Mouse (Mus musculus) erythroblast, embryonic 14.5 days (primary cell): ENCODE data around the gene Hmcn2.

ENCODE experiments used
- GATA1 ChIP-seq: IDR thresholded peaks from 2 replicates; pipeline ENCODE4 v1.6.1; 2012; ENCODE audit warnings: low read length, inconsistent platforms, mixed read lengths
- TAL1 ChIP-seq: IDR thresholded peaks from 3 replicates; pipeline ENCODE4 v1.6.1; 2012; ENCODE audit warnings: low read length, inconsistent platforms, mixed read lengths

DNA sequence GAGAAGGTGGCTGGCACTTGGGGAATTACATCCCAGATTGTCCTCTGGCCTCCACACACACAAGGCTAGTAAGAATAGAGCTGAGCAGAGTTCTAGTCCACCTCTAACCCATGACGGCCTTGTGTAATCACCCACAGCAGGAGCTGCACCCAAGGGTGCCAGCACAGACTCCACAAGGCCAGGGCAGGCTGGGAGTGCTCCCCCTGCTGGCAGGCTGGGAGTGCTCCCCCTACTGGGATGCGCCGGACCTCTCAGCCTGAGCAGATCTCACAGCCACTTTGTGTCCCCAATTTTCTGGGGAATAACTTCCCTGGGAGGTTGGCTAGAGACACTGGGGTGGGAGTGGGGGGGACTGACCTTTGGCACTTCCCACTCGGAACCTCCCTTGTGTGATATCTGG lies 68.7 kb downstream of the Hmcn2 start:
- TF ChIP-seq TAL1 (no peak), GATA1 (no peak)
